Mouse (Mus musculus): ENCODE measurements around the gene Tnfrsf17.
"Not testable (repeated sequence)": the region's sequence is repeated elsewhere in the genome, so short reads cannot be mapped to it uniquely, and the experiment has no call there.

Tnfrsf17 gene

GRCm38 (mm10) chr16:11351903-11352302 lies 38.3 kb downstream of the Tnfrsf17 start:
- no peak for DNase-seq

- DNase-seq = no peak
Measured at GRCm38 (mm10) chr16:11359173-11359572, 45.6 kb downstream of the Tnfrsf17 start.

GRCm38 (mm10) chr16:11359919-11360318 lies 46.3 kb downstream of the Tnfrsf17 start:
- no peak for DNase-seq

GRCm38 (mm10) chr16:11360576-11360975 lies 47.0 kb downstream of the Tnfrsf17 start:
- DNase-seq = not testable (repeated sequence)

- DNase-seq = no peak
Measured at GRCm38 (mm10) chr16:11365626-11366025, 52.0 kb downstream of the Tnfrsf17 start.

- no peak for DNase-seq
Measured at GRCm38 (mm10) chr16:11366851-11367250, 53.2 kb downstream of the Tnfrsf17 start.

GRCm38 (mm10) chr16:11368412-11368811 lies 54.8 kb downstream of the Tnfrsf17 start:
- no peak for DNase-seq

- DNase-seq = no peak
Measured at GRCm38 (mm10) chr16:11369162-11369561, 55.5 kb downstream of the Tnfrsf17 start.

- no peak for DNase-seq
Measured at GRCm38 (mm10) chr16:11369642-11370041, 56.0 kb downstream of the Tnfrsf17 start.
